Mouse (Mus musculus) monocyte, adult 2 months (primary cell): ENCODE measurements around the gene Cuedc2.

Experiments used
- DNase-seq, 2 experiments: peaks; one replicate each; pipeline ENCODE4 v3.0.0; 2022; ENCODE audit warnings: low spot score in 2 of 2, low read depth in 1 of 2

Gene Cuedc2

DNA sequence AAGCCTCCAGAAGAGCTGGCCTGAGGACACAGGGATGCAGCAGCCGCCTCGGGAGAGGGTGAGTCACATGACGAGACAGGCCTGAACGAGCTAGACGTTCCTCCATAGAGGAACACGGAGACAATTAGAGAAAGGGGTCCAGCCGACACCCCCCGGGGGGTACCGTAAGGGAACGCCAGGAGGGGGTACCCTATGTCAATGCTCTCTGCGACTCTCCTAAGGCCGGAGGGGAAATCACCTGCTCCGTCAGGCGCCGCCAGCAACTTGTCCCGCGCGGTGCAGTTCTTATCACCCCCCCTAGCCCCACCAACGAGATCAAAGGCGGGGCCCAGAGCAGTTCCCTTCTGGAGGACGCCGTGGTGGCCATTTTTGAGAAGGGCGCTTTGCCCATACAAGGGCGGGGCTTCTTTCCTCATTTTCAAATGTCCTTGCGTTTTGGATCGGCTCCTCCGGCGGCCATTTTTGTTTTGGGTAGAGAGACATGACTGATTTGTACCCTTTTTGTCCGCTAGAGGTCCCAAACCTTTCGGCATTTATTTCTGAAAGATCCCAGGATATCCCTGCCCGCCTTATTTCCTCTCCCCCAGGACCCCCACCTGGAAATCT is at the start of gene Cuedc2:
Gene Cuedc2, minus strand, starts transcription at position 372 of the 606 bp plus-strand sequence.
- DNase-seq, result peak; percentile 83 to 94

DNA sequence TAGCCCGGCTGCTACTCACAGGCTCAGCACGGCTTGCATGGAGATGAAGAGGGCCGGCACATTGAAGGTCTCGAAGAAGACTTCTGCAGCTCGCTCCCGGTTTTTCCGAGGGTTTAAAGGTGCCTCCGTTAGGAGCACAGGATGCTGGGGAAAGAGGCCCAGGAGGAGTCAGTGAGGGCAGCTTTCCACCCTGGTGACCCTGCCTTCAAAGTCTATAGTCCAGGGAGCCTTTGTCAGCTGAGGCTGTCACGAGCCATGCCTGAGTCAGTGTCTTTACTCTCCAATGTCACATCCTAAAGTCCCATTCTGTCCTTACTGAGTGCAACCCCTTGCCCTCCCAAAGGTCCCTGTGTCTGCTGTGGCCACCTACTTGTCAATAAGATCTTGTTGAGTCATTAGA is 43.8 kb upstream of the Cuedc2 start:
- no peak for DNase-seq

- no peak for DNase-seq
Measured at GRCm38 (mm10) chr19:46375891-46376290, 37.4 kb upstream of the Cuedc2 start.

GRCm38 (mm10) chr19:46375489-46375888 is 37.0 kb upstream of the Cuedc2 start:
- no peak for DNase-seq

DNA sequence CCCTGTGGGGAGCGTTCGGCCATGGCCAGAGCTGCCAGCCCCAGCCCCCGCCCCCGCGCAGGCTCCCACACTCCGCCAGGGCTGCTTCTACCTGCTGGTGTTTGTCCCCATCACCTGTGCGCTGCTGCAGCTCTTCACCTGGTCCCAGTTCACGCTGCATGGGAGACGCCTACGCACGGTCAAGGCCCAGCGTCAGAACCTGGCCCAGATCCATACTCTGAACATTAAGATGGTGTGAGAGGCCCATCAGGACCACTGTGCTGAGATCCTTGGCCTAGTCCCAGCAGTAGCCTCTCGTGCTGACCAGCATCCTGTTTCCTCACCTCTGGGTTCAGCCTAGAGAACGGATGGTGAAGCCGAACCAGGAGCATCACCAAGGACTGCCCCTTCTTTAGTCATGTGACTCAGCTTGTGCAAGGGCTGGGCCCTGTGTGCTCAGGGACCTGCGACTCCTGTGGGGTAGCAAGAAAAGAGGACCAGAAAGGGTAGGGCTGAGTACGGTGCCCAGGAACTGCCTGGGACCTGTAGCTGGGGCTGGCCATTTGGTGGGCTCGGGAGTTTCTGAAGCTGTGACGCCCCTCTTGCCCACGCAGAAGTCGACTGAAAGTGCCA is 36.1 kb upstream of the Cuedc2 start:
- no peak for DNase-seq

DNA sequence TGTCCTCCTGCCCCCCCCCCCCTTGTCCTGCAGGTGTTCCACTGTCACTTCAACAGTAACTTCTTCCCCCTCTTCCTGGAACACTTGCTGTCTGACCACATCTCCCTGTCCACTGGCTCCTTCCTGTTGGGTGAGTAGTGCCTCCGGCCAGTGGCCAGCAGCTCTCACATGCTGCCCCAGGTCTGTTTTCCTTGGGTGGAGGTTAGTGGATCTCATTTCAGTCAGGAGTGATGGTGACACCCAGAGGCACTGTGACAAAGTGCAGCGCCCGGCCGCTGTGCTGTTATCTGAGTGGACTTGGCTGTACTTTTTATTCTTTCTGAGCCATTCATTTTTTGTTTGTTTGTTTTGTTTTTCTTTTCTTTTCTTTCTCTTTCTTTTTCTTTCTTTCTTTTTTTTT is 30.7 kb upstream of the Cuedc2 start:
- DNase-seq, result peak in 1 of 2 experiments; percentile 30

GRCm38 (mm10) chr19:46367798-46368590 is 29.5 kb upstream of the Cuedc2 start:
- no peak for DNase-seq

GRCm38 (mm10) chr19:46363294-46364009 is 24.9 kb upstream of the Cuedc2 start:
- no peak for DNase-seq

GRCm38 (mm10) chr19:46362104-46362503 is 23.6 kb upstream of the Cuedc2 start:
- no peak for DNase-seq

DNA sequence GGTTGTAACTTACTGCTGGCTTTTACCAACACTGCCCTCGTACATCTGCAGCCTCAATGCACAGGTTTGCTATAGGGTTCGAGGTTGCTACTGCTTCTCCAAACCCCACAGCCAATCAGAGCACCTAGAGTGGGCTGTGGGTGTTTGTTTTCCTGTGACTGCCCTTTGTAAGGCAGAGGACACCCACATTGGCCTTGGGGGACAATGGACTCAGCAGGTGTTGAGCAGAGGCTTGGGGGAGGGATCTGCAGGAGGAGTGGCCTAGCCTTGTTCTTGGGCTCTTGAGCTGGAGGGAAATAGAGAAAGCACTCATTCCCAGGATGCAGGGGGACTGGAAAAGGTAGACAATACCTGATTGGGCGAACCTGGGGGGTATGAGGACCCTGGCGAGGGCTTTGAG is 19.9 kb upstream of the Cuedc2 start:
- no peak for DNase-seq

- no peak for DNase-seq
Measured at GRCm38 (mm10) chr19:46357344-46358280, 19.1 kb upstream of the Cuedc2 start.

DNA sequence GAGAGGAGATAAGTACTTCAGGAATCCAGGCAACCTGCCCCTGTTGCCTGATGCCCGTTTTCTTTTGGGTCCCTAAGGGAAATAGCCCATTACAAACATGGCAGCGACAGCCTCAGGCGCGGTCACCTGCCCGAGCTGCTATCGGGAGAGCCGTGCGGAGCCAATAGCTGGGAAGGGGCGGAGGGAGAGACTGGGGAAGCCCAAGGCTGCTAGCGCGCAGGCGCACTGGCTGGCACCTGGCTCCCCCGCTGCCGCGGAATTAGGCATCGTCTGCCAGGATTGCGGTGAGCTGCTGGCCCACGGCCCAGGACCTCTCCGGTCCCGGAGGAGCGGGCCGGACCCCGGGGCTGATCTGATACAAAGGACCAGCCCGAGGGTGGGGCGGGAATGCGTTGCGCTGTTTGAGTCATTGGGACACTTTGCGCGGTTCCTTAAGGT is 18.2 kb upstream of the Cuedc2 start:
- peak in 1 of 2 experiments; percentile 56 for DNase-seq

GRCm38 (mm10) chr19:46350168-46350932 is 11.8 kb upstream of the Cuedc2 start, which contains the start of gene 2310034G01Rik:
Gene 2310034G01Rik (minus strand): TSS chr19:46350302.
- no peak for DNase-seq

- DNase-seq, result no peak
Measured at GRCm38 (mm10) chr19:46349550-46349949, 11.0 kb upstream of the Cuedc2 start.

DNA sequence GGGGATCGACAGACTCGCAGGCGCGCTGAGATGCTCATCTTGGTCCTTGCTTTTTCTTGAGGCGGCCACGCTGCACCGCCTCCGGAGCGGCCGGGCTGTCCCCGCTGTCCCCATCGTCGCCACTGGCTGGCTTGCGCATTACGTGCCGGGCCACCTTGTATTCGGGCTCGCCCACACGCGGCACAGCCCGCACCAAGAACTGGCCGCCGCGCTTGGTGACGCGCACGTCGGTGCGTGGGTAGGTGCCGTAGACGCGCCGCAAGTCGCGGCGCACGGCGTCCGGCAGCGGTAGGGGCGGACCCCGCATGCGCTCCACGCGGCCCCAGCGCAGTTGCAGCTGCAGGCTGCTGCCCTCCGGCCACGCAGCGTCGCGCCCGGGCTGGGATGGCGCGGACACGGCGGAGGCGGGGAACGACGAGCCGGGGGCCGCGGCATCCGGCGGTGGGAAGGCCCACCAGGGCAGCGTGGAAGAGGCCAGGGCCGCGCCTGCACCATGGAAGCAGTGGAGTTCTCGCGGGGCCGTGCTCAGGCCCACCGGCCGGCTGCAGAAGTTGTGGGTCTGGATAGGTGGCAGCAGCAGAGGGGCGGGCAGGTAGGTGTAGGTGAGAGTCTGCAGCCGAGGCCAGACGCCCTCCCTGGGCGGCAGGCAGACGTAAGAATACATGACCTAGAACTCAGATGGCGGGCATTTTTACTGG is 10.4 kb upstream of the Cuedc2 start:
- DNase-seq, result peak in 1 of 2 experiments; percentile 49

DNA sequence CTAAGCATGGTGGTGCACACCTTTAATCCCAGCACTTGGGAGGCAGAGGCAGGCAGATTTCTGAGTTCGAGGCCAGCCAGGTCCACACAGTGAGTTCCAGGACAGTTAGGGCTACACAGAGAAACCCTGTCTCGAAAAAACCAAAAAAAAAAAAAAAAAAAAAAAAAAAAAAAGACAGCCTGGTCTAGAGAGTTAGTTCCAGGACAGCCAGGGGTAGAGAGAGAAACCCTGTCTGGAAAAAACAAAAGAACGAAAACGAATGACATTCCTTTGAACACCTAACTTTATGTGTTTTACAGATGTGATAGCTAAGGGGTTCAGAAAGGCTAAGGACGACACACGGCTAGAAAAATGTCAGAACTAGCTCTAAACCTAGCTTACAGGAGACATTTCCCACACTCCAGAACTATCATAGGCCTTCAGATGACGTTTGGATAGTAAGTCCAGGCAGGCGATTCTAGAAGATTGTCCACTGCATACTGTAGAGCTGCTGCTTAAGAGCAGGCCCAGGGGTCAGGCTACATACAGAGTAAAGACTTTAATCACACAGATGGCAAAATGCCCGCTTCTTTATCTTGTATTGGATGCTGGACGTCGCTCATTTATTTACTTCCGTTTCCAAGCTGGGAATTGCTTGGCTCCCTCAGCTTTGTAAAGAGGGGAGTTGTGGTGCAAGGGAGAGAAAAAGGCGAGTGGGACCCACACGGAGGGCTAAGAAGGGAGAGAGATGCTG is 9.6 kb upstream of the Cuedc2 start:
- no peak for DNase-seq

- DNase-seq, result no peak
Measured at GRCm38 (mm10) chr19:46347146-46347545, 8.6 kb upstream of the Cuedc2 start.

- DNase-seq, result no peak
Measured at GRCm38 (mm10) chr19:46344710-46345419, 6.4 kb upstream of the Cuedc2 start.
